Mouse (Mus musculus) brain, embryonic 14.5 days (tissue): ENCODE results near the gene Zdhhc13. TPM values are rescaled to one million over a fixed set of nuclear protein-coding genes. Genes with fewer than 3 reads are reported as not detected.

Experiments
- DNase-seq: peaks from one replicate; pipeline ENCODE4 v3.0.0-alpha.2; 2011; ENCODE audit warnings: low read depth
- CTCF ChIP-seq: fragments of 200-500 bp; IDR thresholded peaks from 2 replicates; pipeline ENCODE4 v1.5.1; 2012; ENCODE audit warnings: inconsistent platforms, mild to moderate bottlenecking, moderate library complexity, borderline replicate concordance; ENCODE audit not compliant: insufficient read depth, insufficient read length; ENCODE audit errors: extremely low read depth
- POLR2A ChIP-seq: fragments of 200-500 bp; IDR thresholded peaks from 2 replicates; pipeline ENCODE4 v1.6.1; 2012; ENCODE audit warnings: mild to moderate bottlenecking, inconsistent platforms, borderline replicate concordance; ENCODE audit not compliant: poor library complexity, insufficient read depth, insufficient read length, severe bottlenecking; ENCODE audit errors: extremely low read depth
- polyA plus RNA-seq: library from polyadenylated mRNA; depleted of rRNA; stranded (reverse); fragments of >200 nt; gene quantifications from 2 replicates; pipeline ENCODE4 v1.2.3, GENCODE M21; 2012

Gene Zdhhc13
- polyA plus RNA-seq, 1 experiment: 33.5 TPM

DNA sequence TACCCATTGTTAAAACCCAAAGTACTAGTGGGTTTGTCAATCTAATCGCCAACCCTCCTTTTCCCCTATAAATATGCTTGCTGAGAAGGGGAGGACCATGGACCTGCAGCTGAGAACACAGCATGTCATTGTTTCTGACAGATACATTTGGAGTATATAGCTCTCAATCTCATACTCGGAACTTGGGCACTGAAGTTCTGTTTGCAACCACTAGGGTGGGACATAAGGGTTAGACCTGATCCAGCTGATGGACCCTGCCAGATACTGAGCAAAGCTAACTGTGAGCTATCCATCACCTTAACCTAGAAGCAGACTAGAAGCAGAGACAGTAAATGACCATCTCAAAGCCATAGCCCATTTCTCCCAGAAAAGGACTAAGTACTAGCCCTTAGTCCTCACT lies 49.6 kb downstream of the Zdhhc13 start:
- TF ChIP-seq CTCF (peak; percentile 24; the same call in 1 of the 2 replicates), POLR2A (no peak)

DNA sequence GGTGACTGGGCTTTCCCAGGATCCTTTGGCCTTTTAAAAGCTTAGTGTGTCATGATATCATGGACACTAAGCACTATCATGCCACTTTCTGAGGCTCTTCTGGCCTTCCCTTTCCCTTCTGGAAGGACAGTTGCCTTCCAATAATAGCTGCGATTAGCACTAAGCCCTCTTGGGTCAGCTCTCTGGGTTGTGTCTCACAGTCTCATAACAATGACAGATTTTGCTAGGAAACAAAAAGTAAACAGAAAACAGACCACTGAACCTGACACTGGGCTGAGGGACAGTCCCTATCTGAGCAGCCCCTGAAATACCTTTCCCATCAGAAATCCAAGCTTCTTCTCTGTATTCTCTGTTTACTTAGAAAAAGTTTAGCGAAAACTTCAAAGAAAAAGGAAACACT lies 51.7 kb downstream of the Zdhhc13 start:
- no peak for DNase-seq
- no peak for TF ChIP-seq POLR2A
- TF ChIP-seq CTCF: no peak

More for the DNA sequence above, 49.6 kb downstream of the Zdhhc13 start:
- no peak for DNase-seq

DNA sequence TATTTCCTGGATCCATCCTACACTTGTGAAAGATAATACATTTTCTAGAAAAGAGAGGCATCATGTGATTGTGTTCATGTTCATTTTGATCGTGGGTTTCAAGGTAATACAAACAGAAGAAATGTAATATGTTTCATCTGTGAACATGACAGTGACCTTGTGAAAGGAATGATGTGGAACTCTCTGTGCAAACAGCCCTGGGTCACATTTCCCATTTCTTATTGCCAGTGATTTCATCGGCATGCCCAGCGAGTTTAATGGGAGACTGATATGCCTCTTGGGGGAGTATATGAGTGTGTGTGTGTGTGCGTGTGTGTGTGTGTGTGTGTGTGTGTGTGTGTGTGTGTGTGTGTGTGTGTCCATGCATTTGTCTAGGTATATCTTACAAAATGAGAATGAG lies 52.7 kb downstream of the Zdhhc13 start:
- TF ChIP-seq CTCF (no peak), POLR2A (no peak)
- no peak for DNase-seq

DNA sequence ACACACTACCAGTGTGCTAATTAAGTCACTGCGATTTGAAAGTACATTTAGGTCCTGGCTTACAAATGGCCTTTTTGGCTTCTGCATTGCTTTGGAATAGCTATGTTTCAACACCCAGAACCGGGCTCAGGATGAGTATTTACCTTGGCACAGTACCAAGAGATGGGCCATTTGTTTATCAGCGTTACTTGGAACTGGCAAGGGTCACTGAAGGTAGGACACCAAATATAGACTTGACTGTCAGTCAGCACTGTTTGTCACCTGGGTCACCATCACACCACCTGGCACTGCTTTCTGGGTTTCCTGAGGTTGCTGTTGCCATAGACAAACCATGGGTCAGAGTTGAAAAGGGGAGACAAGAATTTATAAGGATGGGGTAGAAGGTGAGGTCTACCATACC lies 53.5 kb downstream of the Zdhhc13 start:
- TF ChIP-seq POLR2A: no peak
- TF ChIP-seq CTCF: no peak
- DNase-seq: no peak

DNA sequence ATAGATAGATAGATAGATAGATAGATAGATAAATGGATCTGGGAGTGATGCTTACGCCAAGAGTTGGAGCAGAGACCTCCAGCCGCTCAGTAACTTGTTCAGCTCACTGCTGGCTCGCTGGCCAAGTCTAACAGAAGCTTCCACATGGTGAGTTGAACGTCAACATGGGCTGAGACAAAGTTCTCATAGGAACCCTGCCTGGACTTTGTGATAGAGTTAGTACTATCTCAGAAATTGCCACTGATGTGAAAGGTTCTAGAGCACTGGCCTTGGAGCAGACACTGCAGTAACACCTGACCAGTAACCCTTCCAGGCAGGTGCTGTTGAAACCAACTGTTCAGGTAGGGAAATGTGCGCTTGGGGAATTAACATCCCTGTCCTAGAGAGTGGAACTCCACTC lies 54.7 kb downstream of the Zdhhc13 start:
- no peak for DNase-seq
- TF ChIP-seq POLR2A (no peak), CTCF (no peak)

DNA sequence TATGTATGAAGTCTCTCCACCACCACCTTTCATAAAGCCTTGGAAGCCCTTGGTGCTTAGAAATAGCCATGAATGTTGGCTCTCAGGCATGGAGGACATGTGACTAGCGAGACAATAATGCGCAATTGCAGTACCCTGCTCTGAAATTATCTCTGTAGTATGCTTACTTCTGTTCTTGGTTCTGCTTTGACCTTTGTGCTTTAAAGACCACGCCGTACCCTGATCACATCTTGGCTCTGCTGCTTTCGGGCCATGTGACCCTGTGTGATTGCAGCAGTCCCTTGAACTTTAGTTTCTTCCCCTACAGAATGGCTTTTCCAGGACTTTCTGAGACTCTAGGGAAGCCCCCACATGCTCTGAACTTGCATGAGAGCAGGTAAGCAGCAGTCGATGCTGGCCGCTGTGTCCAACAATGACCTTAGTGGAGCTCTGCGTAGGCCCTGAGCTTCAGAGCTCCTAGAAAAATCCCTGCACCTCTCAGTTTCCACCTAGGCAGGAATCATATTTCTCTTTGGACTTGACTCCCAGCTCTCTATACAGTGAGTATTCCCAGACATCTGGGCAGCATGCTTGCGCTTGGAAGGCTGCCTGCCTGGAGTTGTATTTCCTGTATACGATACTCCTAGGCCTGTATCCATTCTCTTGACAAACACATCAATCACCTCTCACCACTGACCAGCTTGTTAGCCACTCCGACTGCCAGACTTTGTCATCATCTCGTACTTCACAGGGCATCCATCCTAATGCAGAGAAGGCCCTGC lies 56.6 kb downstream of the Zdhhc13 start:
- no peak for DNase-seq
- TF ChIP-seq POLR2A (no peak), CTCF (no peak)

DNA sequence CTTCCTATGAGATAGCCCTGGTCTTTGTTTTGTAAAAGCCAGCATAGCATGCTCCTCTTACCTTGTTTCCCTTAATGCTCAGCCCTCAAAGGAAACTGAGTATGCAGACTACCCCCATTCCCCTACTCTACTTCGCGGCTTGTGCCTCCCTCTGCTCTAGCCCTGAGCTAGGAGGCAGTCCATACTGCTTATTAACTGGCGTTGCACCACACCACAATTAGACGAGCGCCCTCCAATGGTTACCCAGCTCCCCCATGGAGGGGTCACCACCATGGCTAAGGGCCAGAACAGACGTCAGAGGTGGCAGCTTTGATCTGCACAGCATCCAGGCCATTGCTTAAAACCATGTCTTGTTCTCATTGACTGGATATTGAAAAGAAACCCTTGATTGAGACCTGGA lies 58.0 kb downstream of the Zdhhc13 start:
- TF ChIP-seq POLR2A: no peak
- TF ChIP-seq CTCF: no peak
- DNase-seq: no peak

DNA sequence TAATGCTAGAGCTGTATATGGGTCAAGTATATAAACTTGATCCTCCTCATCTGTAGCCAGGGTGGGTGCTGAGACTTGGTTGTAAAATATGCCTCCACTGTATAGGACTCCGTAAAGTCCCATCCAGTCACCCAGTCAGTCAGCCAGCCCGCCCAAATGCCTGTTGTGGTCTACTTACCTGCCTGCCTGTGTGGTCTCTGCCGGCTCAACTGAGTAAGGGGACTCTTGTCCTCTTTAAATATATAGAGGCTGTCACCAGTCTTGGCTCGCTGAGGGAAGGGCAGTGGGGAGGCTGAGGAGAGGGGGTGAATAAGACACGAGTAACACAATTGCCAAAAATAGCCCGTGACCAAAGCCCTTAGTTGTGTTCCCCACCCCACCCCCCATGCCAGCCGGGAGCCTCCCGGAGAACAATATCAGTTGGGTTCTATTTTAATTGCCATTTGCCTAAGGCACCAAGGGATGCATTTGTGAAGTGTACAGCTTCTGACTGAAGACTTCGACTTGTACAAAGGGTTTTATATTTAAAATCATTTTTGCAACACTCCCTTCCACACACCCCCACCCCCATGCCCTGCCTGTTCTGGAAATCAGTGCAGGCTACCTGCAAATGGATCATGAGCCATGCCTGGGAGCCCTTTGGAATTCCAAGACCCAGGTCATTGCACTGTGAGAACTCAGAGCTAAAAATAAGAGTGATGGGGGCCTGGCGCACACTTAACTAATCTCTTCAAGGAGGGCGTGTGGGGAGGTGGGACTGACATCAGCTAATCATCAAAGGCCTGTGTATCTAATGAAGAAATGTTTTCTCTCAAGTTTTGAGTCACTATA lies 59.2 kb downstream of the Zdhhc13 start, which contains the start of gene Csrp3:
Csrp3 (minus strand) TSS at position 214 of the 831 bp plus-strand sequence.
- no peak for TF ChIP-seq POLR2A
- TF ChIP-seq CTCF: no peak

DNA sequence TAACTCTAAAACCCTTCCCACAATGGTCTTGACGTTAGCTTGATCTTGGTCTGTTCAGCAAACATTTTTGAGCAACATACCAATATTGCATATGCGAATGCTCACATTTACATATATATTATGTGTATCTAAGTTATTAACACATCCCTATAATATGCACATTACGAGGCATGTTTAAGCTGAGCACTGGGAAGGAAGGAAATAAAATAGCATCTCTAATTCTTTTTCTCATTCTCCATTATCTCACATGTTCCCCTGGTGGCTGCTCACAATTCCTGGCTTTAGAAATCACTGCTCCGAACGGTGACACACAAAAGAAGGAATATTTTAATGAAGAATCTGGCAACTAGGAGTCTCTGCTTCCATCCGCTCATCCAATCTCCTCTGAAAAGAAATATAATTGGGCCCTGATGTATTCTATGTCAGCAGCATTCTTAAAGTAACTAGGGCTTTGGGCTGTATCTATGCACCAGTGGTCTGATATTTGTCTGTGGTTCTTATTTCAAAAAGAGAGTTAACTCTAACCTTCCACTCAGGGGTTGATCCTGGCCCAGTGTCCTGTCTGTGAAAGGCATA lies 62.8 kb downstream of the Zdhhc13 start:
- TF ChIP-seq POLR2A: no peak
- TF ChIP-seq CTCF: no peak
- peak; percentile 55 for DNase-seq

More for the DNA sequence above, 59.2 kb downstream of the Zdhhc13 start, which contains the start of gene Csrp3:
- peak; percentile 11 for DNase-seq

DNA sequence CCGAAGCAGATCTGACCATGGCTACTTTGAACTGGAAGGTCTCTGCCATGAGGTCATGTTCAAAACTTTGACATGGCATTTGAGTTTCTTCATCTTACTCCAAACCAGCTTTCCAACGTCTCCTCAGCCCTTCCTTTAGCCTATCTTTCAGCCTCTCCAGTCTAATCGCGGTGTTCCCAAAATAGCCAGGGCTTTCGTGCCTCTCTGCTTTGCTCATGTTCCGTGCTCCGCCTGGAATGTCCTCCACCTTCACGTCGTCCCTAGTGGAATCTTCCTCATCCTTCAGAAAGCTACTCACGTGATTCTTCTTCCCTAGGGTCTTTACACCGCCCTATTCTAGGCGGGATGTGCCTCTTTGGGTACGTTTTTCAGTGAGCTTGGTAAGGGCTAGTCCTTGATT lies 64.7 kb downstream of the Zdhhc13 start:
- no peak for DNase-seq
- TF ChIP-seq POLR2A (no peak), CTCF (no peak)

DNA sequence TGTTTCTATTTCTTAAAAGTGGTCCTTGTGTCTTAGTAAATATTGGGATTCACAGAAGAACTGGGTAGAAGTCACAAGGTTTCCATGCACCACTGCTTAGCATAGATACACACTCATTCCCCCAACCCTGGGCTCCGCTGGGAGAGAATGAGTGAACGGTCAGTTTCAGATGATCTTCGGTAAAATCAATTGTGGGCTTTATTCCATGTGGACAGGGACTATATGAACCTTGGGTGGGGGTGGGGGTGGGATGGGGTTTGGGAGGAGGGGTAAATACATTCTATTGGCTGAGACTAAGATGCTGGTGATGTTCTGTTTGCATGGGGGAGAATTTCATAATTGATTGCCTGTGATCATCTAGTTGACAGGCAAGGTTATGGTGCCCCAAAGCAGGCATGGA lies 66.7 kb downstream of the Zdhhc13 start:
- TF ChIP-seq POLR2A (no peak), CTCF (no peak)
- no peak for DNase-seq
